Mouse (Mus musculus): Measurements from ENCODE around the gene Cavin4. TPM values are rescaled to one million over a fixed set of nuclear protein-coding genes. Genes with fewer than 3 reads are reported as not detected.

Cavin4 gene
- polyA plus RNA-seq, 1 experiment from 2014 or later: 0.88 TPM

DNA sequence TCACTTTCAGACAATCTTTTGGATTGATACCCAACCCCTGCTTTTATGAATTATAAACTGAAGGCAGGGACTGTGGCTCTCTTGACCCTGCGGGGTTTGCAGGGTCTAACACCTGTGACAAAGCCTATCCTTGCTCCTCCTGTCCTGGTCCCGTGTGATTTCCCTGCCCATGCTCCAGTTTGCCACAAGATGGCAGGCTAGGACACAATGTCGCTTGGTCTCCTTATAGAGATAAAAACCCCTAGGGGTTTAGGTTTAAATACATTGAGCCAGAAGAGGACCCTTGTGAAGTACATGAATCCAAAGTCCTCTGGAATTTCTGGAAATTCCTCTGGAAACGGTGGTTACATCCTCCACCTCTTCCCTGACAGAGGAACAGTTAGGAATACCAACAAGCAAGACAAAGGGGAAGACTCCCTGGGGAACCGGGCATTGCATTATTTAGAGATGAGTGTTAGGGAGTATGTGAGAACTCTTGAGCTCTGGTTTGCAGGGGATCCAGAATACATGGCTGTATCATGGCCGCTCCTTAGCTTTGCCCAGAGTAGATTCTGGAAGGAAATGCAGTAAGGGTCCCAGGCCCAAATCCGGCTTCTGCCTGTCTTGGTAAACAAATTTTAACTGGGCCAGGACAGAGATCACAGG is 28.6 kb downstream of the Cavin4 start:
- Histone ChIP-seq H3K36me3 (ENCODE audit: control insufficient read depth, insufficient read depth, low read length) (no peaks in the 10 kb centered on the region), H3K4me2 (ENCODE audit: low read length) (no peak overlapping the region), H3K4me1 (ENCODE audit: control insufficient read depth, insufficient read depth, low read depth, low read length) (peaks cover 9% of the 10 kb centered on the region), H3K27me3 (replicated peaks; ENCODE audit: control insufficient read depth, insufficient read depth, low read length) (no peaks in the 10 kb centered on the region), H3K4me3 (ENCODE audit: low read length) (no peak overlapping the region), H3K9ac (ENCODE audit: low read depth, low read length) (no peak overlapping the region), H3K9me3 (ENCODE audit: control insufficient read depth, low read length) (no peaks in the 10 kb centered on the region), H3K27ac (ENCODE audit: low read depth, low read length) (0 out of 2 replicates have a peak overlapping the region, but pooled peaks have one; percentile 31)
- 40% methylated on average over 7 of the region's 7 CpGs for WGBS
- peak; percentile 76 for ATAC-seq

DNA sequence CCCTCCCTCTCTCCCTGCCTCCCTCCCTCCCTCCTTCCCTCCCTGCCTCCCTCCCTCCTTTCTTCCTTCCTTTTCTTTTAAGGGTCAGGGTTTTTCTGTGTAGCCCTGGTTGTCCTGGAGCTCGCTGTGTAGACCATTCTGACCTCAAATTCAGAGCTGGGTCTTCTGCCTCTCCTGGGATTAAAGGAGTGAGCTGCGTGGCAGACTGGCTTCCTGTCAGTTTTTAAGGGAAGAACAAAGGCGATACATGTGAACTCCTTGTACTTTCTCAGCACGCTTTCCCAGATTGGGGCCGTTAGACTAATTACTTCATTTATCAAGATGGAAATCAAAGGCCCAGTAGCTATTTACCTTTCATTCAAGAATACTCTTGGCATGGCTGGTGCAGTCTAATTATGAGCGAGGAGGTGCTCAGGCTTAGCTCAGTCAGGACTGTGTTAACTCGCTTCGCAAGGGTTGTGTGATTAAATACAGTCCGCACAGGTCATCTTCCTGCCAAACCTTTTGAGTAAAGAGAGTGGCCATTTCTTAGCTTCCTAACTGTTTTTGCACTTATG is 29.5 kb downstream of the Cavin4 start:
- no peak overlapping the region for H3K27ac ChIP-seq (ENCODE audit: low read depth, low read length)
- no peak overlapping the region for H3K4me3 ChIP-seq (ENCODE audit: low read length)
- H3K4me2 ChIP-seq (ENCODE audit: low read length): no peak overlapping the region

DNA sequence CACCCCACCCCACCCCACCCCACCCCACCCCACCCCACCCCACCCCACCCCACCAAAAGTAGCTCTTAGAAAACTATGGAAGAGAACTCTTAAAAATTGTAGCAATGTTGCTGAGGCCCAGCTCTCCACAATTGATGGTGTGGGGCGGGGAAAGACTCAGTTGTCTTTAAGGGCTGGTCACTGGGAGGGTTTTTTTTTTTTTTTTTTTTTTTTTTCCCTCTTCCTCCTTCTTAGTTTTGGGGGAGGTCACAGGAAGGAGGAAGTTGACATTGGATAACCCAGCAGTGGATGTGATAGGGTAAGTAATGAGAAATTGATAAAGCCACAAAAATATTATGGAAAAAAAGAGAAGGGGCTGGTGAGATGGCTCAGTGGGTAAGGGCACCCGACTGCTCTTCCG is 33.4 kb downstream of the Cavin4 start:
- Histone ChIP-seq H3K27ac (ENCODE audit: low read depth, low read length) (no peak overlapping the region), H3K27me3 (replicated peaks; ENCODE audit: control insufficient read depth, insufficient read depth, low read length) (no peaks in the 10 kb centered on the region), H3K4me2 (ENCODE audit: low read length) (no peak overlapping the region), H3K36me3 (ENCODE audit: control insufficient read depth, insufficient read depth, low read length) (no peaks in the 10 kb centered on the region), H3K9me3 (ENCODE audit: control insufficient read depth, low read length) (no peaks in the 10 kb centered on the region), H3K9ac (ENCODE audit: low read depth, low read length) (no peak overlapping the region), H3K4me1 (ENCODE audit: control insufficient read depth, insufficient read depth, low read depth, low read length) (peaks cover 9% of the 10 kb centered on the region), H3K4me3 (ENCODE audit: low read length) (no peak overlapping the region)
- no peak for ATAC-seq
- WGBS: 91% methylated on average over 3 of the region's 3 CpGs

More for the DNA sequence above, 29.5 kb downstream of the Cavin4 start:
- Histone ChIP-seq H3K36me3 (ENCODE audit: control insufficient read depth, insufficient read depth, low read length) (no peaks in the 10 kb centered on the region), H3K9me3 (ENCODE audit: control insufficient read depth, low read length) (no peaks in the 10 kb centered on the region), H3K4me1 (ENCODE audit: control insufficient read depth, insufficient read depth, low read depth, low read length) (peaks cover 9% of the 10 kb centered on the region), H3K9ac (ENCODE audit: low read depth, low read length) (no peak overlapping the region), H3K27me3 (replicated peaks; ENCODE audit: control insufficient read depth, insufficient read depth, low read length) (no peaks in the 10 kb centered on the region)
- ATAC-seq: no peak
- 29% methylated on average over 9 of the region's 9 CpGs for WGBS

DNA sequence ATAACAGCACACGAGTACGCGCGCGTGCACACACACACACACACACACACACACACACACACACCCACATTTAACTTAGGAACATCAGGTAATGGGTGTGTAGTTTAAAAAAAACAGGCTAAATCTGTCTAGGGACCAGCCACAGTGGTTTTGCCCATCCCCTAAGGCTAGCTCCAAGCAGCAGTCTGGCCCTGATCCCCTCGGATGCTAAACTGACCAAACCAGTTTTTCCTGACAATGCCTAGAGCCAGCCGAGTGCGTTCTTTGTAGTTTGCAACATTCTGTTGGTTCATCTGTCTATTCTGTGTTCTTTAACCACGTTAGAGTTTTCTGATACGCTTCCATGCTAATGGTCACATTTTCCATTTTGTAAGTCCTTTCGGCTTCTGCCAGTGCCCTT is 34.0 kb downstream of the Cavin4 start:
- no peak overlapping the region for H3K27ac ChIP-seq (ENCODE audit: low read depth, low read length)
- 62% methylated on average over 11 of the region's 11 CpGs for WGBS
- peaks cover 4% of the 10 kb centered on the region; the same call in 1 of the 2 replicates for H3K4me1 ChIP-seq (ENCODE audit: control insufficient read depth, insufficient read depth, low read depth, low read length)
- H3K9ac ChIP-seq (ENCODE audit: low read depth, low read length): no peak overlapping the region
- H3K9me3 ChIP-seq (ENCODE audit: control insufficient read depth, low read length): no peaks in the 10 kb centered on the region
- H3K36me3 ChIP-seq (ENCODE audit: control insufficient read depth, insufficient read depth, low read length): no peaks in the 10 kb centered on the region
- H3K27me3 ChIP-seq (replicated peaks; ENCODE audit: control insufficient read depth, insufficient read depth, low read length): no peaks in the 10 kb centered on the region
- no peak overlapping the region for H3K4me2 ChIP-seq (ENCODE audit: low read length)
- H3K4me3 ChIP-seq (ENCODE audit: low read length): no peak overlapping the region
- ATAC-seq: no peak

DNA sequence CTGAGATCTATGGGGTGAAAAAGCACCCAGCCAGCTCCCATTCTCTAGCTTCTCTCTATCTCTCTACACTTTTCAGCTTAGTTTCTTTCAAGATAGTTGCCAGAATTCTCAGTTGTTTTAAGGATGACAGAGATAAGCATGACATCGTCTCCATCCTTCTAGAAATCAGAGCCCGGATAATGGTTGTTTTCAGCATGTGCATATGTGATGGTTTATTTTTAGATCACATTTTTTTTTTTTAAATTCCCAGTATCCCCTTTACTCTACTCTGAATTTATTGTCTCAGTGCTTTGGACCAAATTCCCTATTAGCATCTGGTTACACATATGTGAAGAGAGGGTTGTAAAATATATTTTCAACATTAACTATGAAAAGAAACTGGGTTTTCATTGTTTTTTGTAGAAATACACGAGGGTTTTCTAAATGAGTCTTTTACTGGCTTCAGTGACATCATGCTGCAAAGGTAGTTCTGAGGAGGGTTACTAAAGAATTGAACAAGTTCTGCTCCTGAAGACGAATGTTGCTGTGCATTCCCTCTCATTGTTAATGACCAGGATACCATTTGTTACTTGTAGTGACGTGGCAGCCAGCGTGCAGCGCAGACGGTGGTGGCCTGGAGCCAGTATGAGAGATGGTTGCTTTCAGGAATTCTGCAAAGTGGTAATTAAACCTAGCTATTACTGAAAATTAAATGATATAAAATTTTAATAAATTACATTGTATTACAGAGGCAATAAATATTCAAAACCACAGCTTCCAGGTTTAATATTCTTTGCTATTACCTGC is 52.7 kb downstream of the Cavin4 start:
- H3K27me3 ChIP-seq (replicated peaks; ENCODE audit: control insufficient read depth, insufficient read depth, low read length): no peaks in the 10 kb centered on the region
- H3K27ac ChIP-seq (ENCODE audit: low read depth, low read length): no peak overlapping the region
- H3K4me2 ChIP-seq (ENCODE audit: low read length): no peak overlapping the region
- no peak overlapping the region for H3K9ac ChIP-seq (ENCODE audit: low read depth, low read length)
- no peak for ATAC-seq
- H3K9me3 ChIP-seq (ENCODE audit: control insufficient read depth, low read length): no peaks in the 10 kb centered on the region
- no peak overlapping the region for H3K4me3 ChIP-seq (ENCODE audit: low read length)
- WGBS: 51% methylated on average over 8 of the region's 8 CpGs
- H3K4me1 ChIP-seq (ENCODE audit: control insufficient read depth, insufficient read depth, low read depth, low read length): no peaks in the 10 kb centered on the region; the same call in none of the 2 replicates
- H3K36me3 ChIP-seq (ENCODE audit: control insufficient read depth, insufficient read depth, low read length): no peaks in the 10 kb centered on the region

DNA sequence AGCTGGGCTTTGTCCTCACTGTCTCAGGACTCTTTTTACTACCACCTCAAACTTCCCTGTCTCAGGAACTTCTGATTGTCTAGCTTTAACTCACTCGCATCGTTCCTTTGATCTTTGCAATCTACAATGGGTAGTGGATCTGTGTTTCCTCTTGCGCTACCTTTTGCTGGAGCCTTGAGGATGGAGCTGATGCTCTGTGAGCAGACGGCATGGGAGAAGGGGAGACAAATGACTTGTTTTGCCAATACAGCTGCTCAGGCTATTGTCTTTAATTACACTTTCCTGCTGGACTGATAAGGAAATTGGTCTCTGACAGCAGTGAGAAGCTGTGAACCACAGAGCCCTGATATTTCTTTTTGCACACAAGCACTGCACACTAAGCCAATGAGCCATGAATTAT is 53.5 kb downstream of the Cavin4 start:
- WGBS: 54% methylated on average over 4 of the region's 4 CpGs
- Histone ChIP-seq H3K4me1 (ENCODE audit: control insufficient read depth, insufficient read depth, low read depth, low read length) (no peaks in the 10 kb centered on the region; the same call in none of the 2 replicates), H3K27me3 (replicated peaks; ENCODE audit: control insufficient read depth, insufficient read depth, low read length) (no peaks in the 10 kb centered on the region), H3K4me3 (ENCODE audit: low read length) (no peak overlapping the region), H3K9ac (ENCODE audit: low read depth, low read length) (no peak overlapping the region), H3K27ac (ENCODE audit: low read depth, low read length) (no peak overlapping the region), H3K36me3 (ENCODE audit: control insufficient read depth, insufficient read depth, low read length) (no peaks in the 10 kb centered on the region), H3K9me3 (ENCODE audit: control insufficient read depth, low read length) (no peaks in the 10 kb centered on the region), H3K4me2 (ENCODE audit: low read length) (no peak overlapping the region)
- no peak for ATAC-seq

Other genes with a start within 250 kb of the Cavin4 start
- 32.4 and 38.6 TPM in 2 replicates for gene Tex10, start 190.1 kb upstream of the Cavin4 start, polyA plus RNA-seq (2015; fragmentation: Nextera tagmentation; extraction: Ambion mirVana)
- 21.8 and 24.5 TPM in 2 replicates for gene Msantd3, start 123.6 kb upstream of the Cavin4 start, polyA plus RNA-seq (2015; fragmentation: Nextera tagmentation; extraction: Ambion mirVana)
- 72.2 and 182 TPM in 2 replicates for gene Tmeff1, start 78.3 kb upstream of the Cavin4 start, polyA plus RNA-seq (2015; fragmentation: Nextera tagmentation; extraction: Ambion mirVana)